Mouse (Mus musculus) liver, embryonic 13.5 days (tissue): ENCODE data around the gene Suox. TPM values are rescaled to one million over a fixed set of nuclear protein-coding genes. Genes with fewer than 3 reads are reported as not detected.
A peak's percentile ranks its signal among the peaks of the same experiment; 100 is the strongest.

Experiments used
- ATAC-seq: fragments of 200-750 bp; cut with Nextera tagmentation; 2 replicates; pipeline ENCODE4 v1.8.0; 2017; ENCODE audit warnings: low read depth, mild to moderate bottlenecking, moderate number of reproducible peaks, moderate library complexity
- DNase-seq: peaks from one replicate; pipeline ENCODE4 v3.0.0; 2022
- H3K27ac ChIP-seq: fragments of 300-500 bp; sonication (generic); 2 replicates; pipeline ENCODE4 v1.5.1; 2015; ENCODE audit warnings: moderate library complexity, mild to moderate bottlenecking, inconsistent platforms
- H3K27me3 ChIP-seq: fragments of 300-500 bp; sonication (generic); 2 replicates; pipeline ENCODE4 v1.6.1; 2015; ENCODE audit warnings: mild to moderate bottlenecking, inconsistent platforms
- H3K36me3 ChIP-seq: fragments of 300-500 bp; sonication (generic); 2 replicates; pipeline ENCODE4 v1.6.1; 2015; ENCODE audit warnings: mild to moderate bottlenecking, inconsistent platforms
- H3K4me1 ChIP-seq: fragments of 300-500 bp; sonication (generic); replicated peaks from 2 replicates; pipeline ENCODE4 v1.6.1; 2015; ENCODE audit warnings: inconsistent platforms
- H3K4me2 ChIP-seq: fragments of 300-500 bp; sonication (generic); 2 replicates; pipeline ENCODE4 v1.6.1; 2015; ENCODE audit warnings: inconsistent platforms, mild to moderate bottlenecking, moderate library complexity
- H3K4me3 ChIP-seq: fragments of 300-500 bp; sonication (generic); replicated peaks from 2 replicates; pipeline ENCODE4 v1.5.1; 2015; ENCODE audit warnings: mild to moderate bottlenecking, inconsistent platforms
- H3K9ac ChIP-seq: fragments of 300-500 bp; sonication (generic); 2 replicates; pipeline ENCODE4 v1.6.1; 2015; ENCODE audit warnings: mild to moderate bottlenecking, inconsistent platforms
- H3K9me3 ChIP-seq: fragments of 300-500 bp; sonication (generic); replicated peaks from 2 replicates; pipeline ENCODE4 v1.6.1; 2016; ENCODE audit warnings: inconsistent platforms
- whole genome bisulfite sequencing: fragments of 180-500 bp; shearing (Covaris S2); methylation state at CpG from one replicate; pipeline ENCODE4 v1.1.7; 2015; ENCODE audit not compliant: insufficient replicate concordance; 5-methylcytosine and 5-hydroxymethylcytosine counted together
- polyA plus RNA-seq: library from polyadenylated mRNA; unstranded; fragments of >200 nt; fragmentation: Nextera tagmentation; extraction: Ambion mirVana; gene quantifications from 2 replicates; pipeline ENCODE4 v1.2.1, GENCODE M21; 2015

Gene Suox
- polyA plus RNA-seq, 1 experiment from 2014 or later: 10.7 TPM

DNA sequence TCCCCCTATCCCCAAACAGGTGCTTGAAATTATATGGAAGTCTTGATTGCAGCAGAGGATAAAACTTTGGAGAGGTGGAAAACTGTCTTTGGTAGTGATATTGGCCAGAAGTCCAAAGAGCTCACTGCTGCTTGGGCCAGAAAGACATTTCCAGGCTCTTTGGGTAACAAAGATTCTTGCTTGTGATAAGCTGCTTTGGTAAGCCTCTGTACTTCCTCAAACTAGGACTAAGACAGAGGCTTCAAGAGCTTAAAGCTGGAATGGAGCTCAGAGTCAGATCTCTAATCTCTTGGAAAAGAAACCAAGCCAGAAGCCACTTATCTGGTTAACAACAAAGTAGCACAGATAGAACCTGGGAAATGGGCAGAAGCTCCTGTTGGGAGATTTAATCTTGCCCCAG, 11.4 kb downstream of the Suox start:
- Histone ChIP-seq H3K9me3 (no peaks in the 10 kb centered on the region), H3K4me3 (no peak overlapping the region), H3K9ac (no peak overlapping the region), H3K36me3 (no peaks in the 10 kb centered on the region), H3K4me1 (peaks cover 41% of the 10 kb centered on the region), H3K4me2 (no peak overlapping the region), H3K27me3 (peaks cover 18% of the 10 kb centered on the region), H3K27ac (no peak overlapping the region)
- ATAC-seq: no peak
- no peak for DNase-seq

- H3K9me3 ChIP-seq: no peaks in the 10 kb centered on the region
- WGBS: 51% methylated on average over 9 of the region's 9 CpGs
- H3K4me1 ChIP-seq: peaks cover 39% of the 10 kb centered on the region
- H3K4me3 ChIP-seq: no peak overlapping the region
- no peaks in the 10 kb centered on the region for H3K36me3 ChIP-seq
- ATAC-seq (no peak), DNase-seq (no peak)
- H3K4me2 ChIP-seq: no peak overlapping the region
- peaks cover 8% of the 10 kb centered on the region for H3K27me3 ChIP-seq
- H3K27ac ChIP-seq: no peak overlapping the region
- H3K9ac ChIP-seq: no peak overlapping the region
These were observed 14.4 kb downstream of the Suox start for GRCm38 (mm10) chr10:128659490-128659889.

GRCm38 (mm10) chr10:128657844-128658243, 16.0 kb downstream of the Suox start:
- WGBS: 52% methylated on average over 9 of the region's 9 CpGs

GRCm38 (mm10) chr10:128656731-128657130, 17.1 kb downstream of the Suox start:
- Histone ChIP-seq H3K27me3 (peaks cover 15% of the 10 kb centered on the region), H3K27ac (no peak overlapping the region; the same call in 1 of the 2 replicates), H3K36me3 (no peaks in the 10 kb centered on the region), H3K9ac (no peak overlapping the region), H3K4me2 (no peak overlapping the region), H3K4me1 (peaks cover 16% of the 10 kb centered on the region), H3K9me3 (no peaks in the 10 kb centered on the region), H3K4me3 (no peak overlapping the region)
- no peak for DNase-seq
- no peak for ATAC-seq
- 57% methylated on average over 1 of the region's 1 CpGs for WGBS

More at GRCm38 (mm10) chr10:128657844-128658243, 16.0 kb downstream of the Suox start:
- peaks cover 13% of the 10 kb centered on the region for H3K27me3 ChIP-seq
- H3K4me1 ChIP-seq: peaks cover 22% of the 10 kb centered on the region
- ATAC-seq (no peak), DNase-seq (no peak)
- no peak overlapping the region for H3K27ac ChIP-seq
- no peak overlapping the region for H3K9ac ChIP-seq
- no peaks in the 10 kb centered on the region for H3K9me3 ChIP-seq
- H3K36me3 ChIP-seq: no peaks in the 10 kb centered on the region
- no peak overlapping the region for H3K4me2 ChIP-seq
- H3K4me3 ChIP-seq: no peak overlapping the region

DNA sequence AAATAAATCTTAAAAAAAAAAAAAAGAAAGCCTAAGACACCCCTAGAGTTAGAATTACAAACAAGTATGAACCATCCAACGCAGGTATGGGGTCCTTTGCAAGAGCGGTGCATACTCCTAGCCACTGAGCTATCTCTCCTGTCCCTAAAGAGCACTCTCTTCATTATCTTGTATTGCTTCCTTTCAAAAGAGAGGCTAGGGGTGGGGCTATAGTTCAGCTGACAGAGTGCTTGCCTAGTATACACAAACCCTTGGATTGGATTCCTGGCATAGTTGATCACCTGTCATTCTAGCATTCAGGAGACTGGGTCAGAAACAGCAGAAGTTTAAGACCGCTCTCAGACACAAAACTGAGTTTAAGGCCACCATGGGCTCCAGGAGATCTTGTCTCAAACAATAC, 18.6 kb downstream of the Suox start:
- Histone ChIP-seq H3K27ac (no peak overlapping the region), H3K9ac (no peak overlapping the region; the same call in 1 of the 2 replicates), H3K4me3 (no peak overlapping the region), H3K4me1 (peaks cover 16% of the 10 kb centered on the region), H3K9me3 (no peaks in the 10 kb centered on the region), H3K27me3 (peaks cover 18% of the 10 kb centered on the region), H3K36me3 (no peaks in the 10 kb centered on the region), H3K4me2 (no peak overlapping the region)
- ATAC-seq: peak; percentile 73
- 32% methylated on average over 3 of the region's 3 CpGs for WGBS
- DNase-seq: no peak

DNA sequence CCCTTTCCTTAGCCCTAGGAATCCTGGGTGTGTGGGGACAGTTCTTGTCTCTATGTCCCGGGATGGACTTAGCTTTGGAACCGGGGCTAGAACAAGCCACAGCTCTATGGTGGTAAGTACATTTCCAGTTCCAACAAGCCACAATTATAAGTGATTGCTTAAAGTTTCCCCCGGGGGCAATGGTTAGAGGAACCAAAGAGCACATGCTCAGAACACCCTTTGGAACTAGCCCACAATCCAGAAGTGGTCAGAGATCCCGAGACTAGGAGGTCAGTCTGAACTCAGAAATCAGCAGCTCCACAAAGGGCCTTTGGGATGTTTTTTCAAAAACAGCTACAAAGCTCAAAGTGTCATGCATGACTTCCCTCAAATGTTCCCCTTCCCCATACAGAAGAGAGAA, 20.0 kb downstream of the Suox start:
- no peak overlapping the region for H3K4me3 ChIP-seq
- ATAC-seq (no peak), DNase-seq (no peak)
- 0 out of 2 replicates have a peak, but pooled peaks cover 10% of the 10 kb centered on the region for H3K27me3 ChIP-seq
- no peak overlapping the region for H3K9ac ChIP-seq
- H3K36me3 ChIP-seq: no peaks in the 10 kb centered on the region
- H3K4me2 ChIP-seq: no peak overlapping the region
- no peaks in the 10 kb centered on the region for H3K9me3 ChIP-seq
- no peak overlapping the region for H3K27ac ChIP-seq
- WGBS: 63% methylated on average over 4 of the region's 4 CpGs
- H3K4me1 ChIP-seq: peaks cover 16% of the 10 kb centered on the region

DNA sequence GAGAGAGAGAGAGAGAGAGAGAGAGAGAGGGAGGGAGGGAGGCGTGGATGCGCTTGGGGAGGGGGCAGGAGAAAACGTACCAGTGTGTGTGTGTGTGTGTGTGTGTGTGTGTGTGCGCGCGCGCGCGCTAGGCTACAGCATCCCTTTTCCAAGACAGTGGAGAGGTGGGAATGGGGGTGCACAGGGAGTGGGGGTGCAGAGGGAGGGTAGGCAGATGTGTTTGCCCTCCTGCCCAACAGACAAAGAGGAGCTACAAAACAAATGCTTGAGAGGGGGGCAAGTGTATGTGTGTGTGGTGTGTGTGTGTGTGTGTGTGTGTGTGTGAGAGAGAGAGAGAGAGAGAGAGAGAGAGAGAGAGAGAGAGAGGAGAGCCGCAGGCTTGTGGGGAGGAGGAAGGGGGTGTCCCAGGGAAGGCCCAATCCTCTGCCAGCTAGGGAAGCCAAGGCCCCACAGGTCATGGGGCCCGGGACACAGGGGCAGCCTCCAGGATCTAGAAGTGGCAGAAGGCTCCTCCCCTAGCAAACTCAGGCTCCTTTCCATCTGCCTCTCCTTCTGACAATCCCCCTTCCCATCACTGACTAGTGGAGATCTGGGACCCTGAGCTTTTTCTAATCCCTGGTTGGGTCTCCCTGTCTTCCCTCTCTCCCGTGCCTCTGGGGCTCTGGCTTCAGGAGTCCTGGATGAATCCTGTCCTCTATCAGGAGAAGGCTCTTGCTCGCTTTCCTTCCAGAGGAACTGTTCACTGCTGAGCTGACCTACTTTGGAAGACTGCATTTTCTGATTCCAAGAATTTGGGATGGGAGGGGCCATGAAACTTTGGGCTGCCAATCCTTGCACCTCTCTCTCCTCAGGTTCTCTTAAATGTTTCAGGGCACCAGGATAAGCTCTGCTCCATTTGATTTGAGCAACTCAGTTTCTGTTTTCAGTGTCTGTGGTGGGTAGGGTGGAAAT, 27.5 kb downstream of the Suox start:
- Histone ChIP-seq H3K36me3 (no peaks in the 10 kb centered on the region), H3K27ac (no peak overlapping the region), H3K27me3 (peaks cover 58% of the 10 kb centered on the region), H3K4me1 (peaks cover 30% of the 10 kb centered on the region), H3K9ac (peak overlapping the region; percentile 33; the same call in 1 of the 2 replicates), H3K4me3 (peak overlapping the region; percentile 52), H3K4me2 (peak overlapping the region; percentile 73), H3K9me3 (no peaks in the 10 kb centered on the region)
- 17% methylated on average over 10 of the region's 13 CpGs for WGBS
- peak; percentile 37 for ATAC-seq
- no peak for DNase-seq

DNA sequence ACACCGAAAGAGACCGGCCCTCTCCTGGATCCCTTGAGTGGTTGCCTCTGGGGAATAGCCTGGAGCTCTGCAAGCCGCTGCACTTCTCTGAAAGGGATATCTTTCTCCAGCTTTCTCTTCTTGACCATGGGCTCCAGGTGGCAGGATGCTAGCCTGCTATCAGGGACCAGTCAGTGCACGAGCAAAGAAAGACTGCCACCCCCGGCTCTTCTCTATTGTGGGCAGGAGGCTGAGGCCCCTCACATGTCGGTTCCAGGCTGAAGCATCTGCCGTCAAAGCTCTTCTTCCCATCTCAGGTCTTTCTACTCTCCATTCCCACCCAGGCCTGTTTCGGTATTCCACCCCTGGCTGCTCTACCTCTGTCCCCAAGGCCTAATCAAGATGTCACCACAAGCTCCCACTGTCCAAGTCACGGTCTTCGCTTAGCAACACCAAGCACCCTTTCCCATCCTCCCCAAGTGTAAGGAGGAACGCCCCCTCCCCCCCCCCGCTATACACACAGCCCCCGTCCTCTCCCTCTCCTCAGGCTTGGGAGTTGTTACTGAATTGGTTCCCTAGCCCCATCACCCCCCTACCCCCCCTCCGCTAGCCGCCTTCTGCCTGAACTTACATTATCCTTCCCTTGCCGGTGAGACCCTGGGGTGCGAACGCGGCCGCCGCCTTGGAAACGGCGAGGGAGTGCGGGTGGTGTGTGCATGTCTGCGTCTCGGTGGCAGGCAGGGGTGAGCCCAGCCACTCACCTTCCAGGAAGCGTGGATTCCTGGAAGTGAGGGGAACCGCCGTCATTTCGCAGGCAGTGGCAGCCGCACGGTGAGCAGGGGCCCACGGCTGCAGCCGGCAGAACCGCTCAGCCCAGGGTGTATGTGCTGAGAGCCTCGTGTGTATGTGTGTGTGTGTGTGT, 28.5 kb downstream of the Suox start, which contains the start of gene Ikzf4:
Ikzf4 (minus strand) TSS at position 881 of the 901 bp plus-strand sequence.
- DNase-seq (peak; percentile 38), ATAC-seq (peak; percentile 75)
- H3K4me1 ChIP-seq: peaks cover 30% of the 10 kb centered on the region
- H3K4me3 ChIP-seq: peak within 1 kb of the TSS; percentile 52
- H3K27me3 ChIP-seq: peaks cover 67% of the 10 kb centered on the region
- peak within 1 kb of the TSS; percentile 73 for H3K4me2 ChIP-seq
- no peak within 1 kb of the TSS for H3K27ac ChIP-seq
- peak within 1 kb of the TSS; percentile 63 for H3K9ac ChIP-seq
- H3K9me3 ChIP-seq: no peaks in the 10 kb centered on the region
- 5% methylated on average over 36 of the region's 36 CpGs for WGBS
- H3K36me3 ChIP-seq: no peaks in the 10 kb centered on the region

- H3K9ac ChIP-seq: no peak overlapping the region
- no peak overlapping the region for H3K4me3 ChIP-seq
- no peak overlapping the region for H3K27ac ChIP-seq
- no peak overlapping the region for H3K4me2 ChIP-seq
- DNase-seq (no peak), ATAC-seq (no peak)
- peaks cover 30% of the 10 kb centered on the region for H3K4me1 ChIP-seq
- H3K27me3 ChIP-seq: peaks cover 79% of the 10 kb centered on the region
- WGBS: 57% methylated on average over 6 of the region's 6 CpGs
- no peaks in the 10 kb centered on the region for H3K9me3 ChIP-seq
- no peaks in the 10 kb centered on the region for H3K36me3 ChIP-seq
These were observed 31.1 kb downstream of the Suox start for GRCm38 (mm10) chr10:128642749-128643148.

GRCm38 (mm10) chr10:128641871-128642270, 32.0 kb downstream of the Suox start:
- DNase-seq (no peak), ATAC-seq (no peak)
- H3K9me3 ChIP-seq: no peaks in the 10 kb centered on the region
- H3K4me2 ChIP-seq: no peak overlapping the region
- no peak overlapping the region for H3K9ac ChIP-seq
- WGBS: 66% methylated on average over 7 of the region's 7 CpGs
- no peak overlapping the region for H3K27ac ChIP-seq
- peaks cover 76% of the 10 kb centered on the region for H3K27me3 ChIP-seq
- no peak overlapping the region for H3K4me3 ChIP-seq
- no peaks in the 10 kb centered on the region for H3K36me3 ChIP-seq
- peaks cover 34% of the 10 kb centered on the region for H3K4me1 ChIP-seq

DNA sequence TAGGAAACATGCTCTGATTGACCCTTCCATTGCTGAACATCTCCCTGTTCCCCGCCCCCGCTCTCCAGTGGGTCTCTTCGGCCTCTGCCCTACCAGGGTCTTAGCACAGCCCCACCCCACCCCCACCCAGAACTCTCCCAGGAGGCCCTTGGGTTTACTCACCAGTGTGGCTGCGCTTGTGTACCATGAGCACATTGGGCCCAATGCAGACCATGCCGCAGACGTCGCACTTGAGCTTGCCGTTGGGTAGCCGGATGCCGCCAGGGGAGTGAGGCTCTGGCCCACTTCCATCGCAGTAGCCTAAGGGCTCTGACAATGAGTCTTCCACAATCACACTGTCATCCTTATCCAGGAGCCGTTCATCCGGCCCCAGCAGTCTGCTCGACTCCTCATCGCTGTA, 33.0 kb downstream of the Suox start:
- 84% methylated on average over 15 of the region's 15 CpGs for WGBS
- no peak overlapping the region for H3K4me2 ChIP-seq
- peaks cover 33% of the 10 kb centered on the region for H3K4me1 ChIP-seq
- no peak for DNase-seq
- H3K9ac ChIP-seq: no peak overlapping the region
- no peak for ATAC-seq
- no peak overlapping the region for H3K4me3 ChIP-seq
- H3K9me3 ChIP-seq: no peaks in the 10 kb centered on the region
- no peaks in the 10 kb centered on the region for H3K36me3 ChIP-seq
- H3K27ac ChIP-seq: no peak overlapping the region
- peaks cover 75% of the 10 kb centered on the region for H3K27me3 ChIP-seq
